Mouse (Mus musculus): Measurements from ENCODE around the gene B830017H08Rik. TPM values are rescaled to one million over a fixed set of nuclear protein-coding genes. Genes with fewer than 3 reads are reported as not detected.
A peak's percentile ranks its signal among the peaks of the same experiment; 100 is the strongest.

Gene B830017H08Rik
- polyA plus RNA-seq, 1 experiment = 6.2 TPM

- peak; percentile 81 for DNase-seq
- H3K27me3 ChIP-seq (replicated peaks; ENCODE audit: control insufficient read depth, insufficient read depth, low read length) = 0 out of 2 replicates have a peak, but pooled peaks cover under 1% of the 10 kb centered on the region
- H3K36me3 ChIP-seq (ENCODE audit: control insufficient read depth, insufficient read depth, low read length) = no peaks in the 10 kb centered on the region
- 52% methylated on average over 3 of the region's 3 CpGs for WGBS
- no peak for TF ChIP-seq CTCF (conservative IDR thresholded peaks at IDR 0.05; ENCODE audit: insufficient read depth, insufficient read length, low read depth, low read length)
- TF ChIP-seq POLR2A (IDR thresholded peaks at IDR 0.05; ENCODE audit: low read depth, low read length) = no peak
- no peak overlapping the region for H3K4me3 ChIP-seq (ENCODE audit: insufficient read depth, low read depth, low read length)
- no peak overlapping the region for H3K27ac ChIP-seq (ENCODE audit: insufficient read depth, low read depth, low read length)
- H3K4me1 ChIP-seq (ENCODE audit: control insufficient read depth, insufficient read depth, low read length) = 0 out of 2 replicates have a peak, but pooled peaks cover 4% of the 10 kb centered on the region
Observed at GRCm38 (mm10) chr16:17828867-17829266, 4.1 kb upstream of the B830017H08Rik start.

DNA sequence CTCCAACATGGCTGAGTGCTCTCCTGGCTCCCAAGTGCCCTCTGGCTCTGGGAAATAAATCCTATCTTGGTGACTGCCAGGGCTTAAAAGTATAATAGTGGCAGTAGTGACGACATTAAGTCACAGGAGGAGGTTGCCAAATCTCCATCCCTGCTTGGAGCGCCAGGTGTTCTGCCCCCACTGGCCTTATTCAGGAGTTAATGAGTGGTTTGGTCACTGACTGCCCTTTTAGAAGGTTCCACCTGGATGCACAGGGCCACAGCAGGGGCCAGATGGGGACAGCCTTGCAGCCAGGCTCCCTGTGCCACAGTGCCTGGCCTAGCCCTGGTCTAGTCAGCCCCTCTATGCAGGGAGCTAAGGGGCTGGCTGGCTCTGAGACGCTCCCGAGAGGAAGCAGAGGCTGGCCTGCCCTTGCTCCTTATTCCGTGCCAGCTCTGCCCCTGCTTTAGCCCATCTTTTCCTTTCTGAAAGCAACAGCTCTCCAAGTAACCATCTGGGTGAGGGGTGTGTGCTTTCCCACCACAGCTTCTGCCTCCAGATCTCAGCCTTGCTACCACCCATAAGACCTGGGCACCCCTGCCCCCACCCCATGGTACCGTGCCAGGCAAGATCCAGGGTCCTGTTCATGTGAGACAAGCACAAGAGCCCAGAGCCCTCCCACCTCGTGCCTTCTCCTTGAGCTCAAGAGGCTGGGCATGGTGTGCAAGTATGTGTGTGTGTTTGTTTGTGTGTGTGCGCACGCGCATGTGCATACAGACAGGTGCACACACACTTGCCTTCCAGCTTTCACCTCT lies 2.3 kb upstream of the B830017H08Rik start:
- H3K27me3 ChIP-seq (replicated peaks; ENCODE audit: control insufficient read depth, insufficient read depth, low read length) = 0 out of 2 replicates have a peak, but pooled peaks cover 1% of the 10 kb centered on the region
- peak; percentile 80 for DNase-seq
- WGBS = 64% methylated on average over 10 of the region's 10 CpGs

DNA sequence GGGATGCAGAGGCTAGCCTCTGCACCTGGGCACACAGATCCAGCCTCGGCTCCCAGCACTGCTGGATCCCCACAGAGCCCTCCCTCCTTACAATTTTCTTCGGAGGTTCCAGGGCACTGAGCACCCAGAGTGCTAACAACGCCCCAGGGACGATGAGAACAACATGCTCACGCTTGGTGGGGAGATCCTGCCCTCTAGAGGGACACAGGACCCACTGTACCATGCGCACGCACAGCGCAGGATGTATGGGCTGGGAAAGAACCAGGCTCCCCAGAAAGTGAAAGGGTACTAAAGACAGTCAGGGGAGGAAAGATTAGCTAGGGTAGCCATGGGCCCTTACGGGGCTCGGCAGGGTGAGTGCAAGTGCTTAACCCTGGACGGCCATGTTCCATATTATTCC lies 1.1 kb upstream of the B830017H08Rik start:
- H3K36me3 ChIP-seq (ENCODE audit: control insufficient read depth, insufficient read depth, low read length) = no peaks in the 10 kb centered on the region
- no peak overlapping the region for H3K4me3 ChIP-seq (ENCODE audit: insufficient read depth, low read depth, low read length)
- WGBS = 35% methylated on average over 11 of the region's 11 CpGs
- no peak for TF ChIP-seq POLR2A (IDR thresholded peaks at IDR 0.05; ENCODE audit: low read depth, low read length)
- no peak for TF ChIP-seq CTCF (conservative IDR thresholded peaks at IDR 0.05; ENCODE audit: insufficient read depth, insufficient read length, low read depth, low read length)
- 0 out of 2 replicates have a peak, but pooled peaks cover 4% of the 10 kb centered on the region for H3K4me1 ChIP-seq (ENCODE audit: control insufficient read depth, insufficient read depth, low read length)
- DNase-seq = no peak
- no peak overlapping the region for H3K27ac ChIP-seq (ENCODE audit: insufficient read depth, low read depth, low read length)
- H3K27me3 ChIP-seq (replicated peaks; ENCODE audit: control insufficient read depth, insufficient read depth, low read length) = 0 out of 2 replicates have a peak, but pooled peaks cover 1% of the 10 kb centered on the region

More for the DNA sequence above, 2.3 kb upstream of the B830017H08Rik start:
- Histone ChIP-seq H3K36me3 (ENCODE audit: control insufficient read depth, insufficient read depth, low read length) (no peaks in the 10 kb centered on the region), H3K4me1 (ENCODE audit: control insufficient read depth, insufficient read depth, low read length) (0 out of 2 replicates have a peak, but pooled peaks cover 4% of the 10 kb centered on the region), H3K4me3 (ENCODE audit: insufficient read depth, low read depth, low read length) (no peak overlapping the region), H3K27ac (ENCODE audit: insufficient read depth, low read depth, low read length) (no peak overlapping the region; the same call in 1 of the 2 replicates)
- TF ChIP-seq POLR2A (IDR thresholded peaks at IDR 0.05; ENCODE audit: low read depth, low read length) (no peak), CTCF (conservative IDR thresholded peaks at IDR 0.05; ENCODE audit: insufficient read depth, insufficient read length, low read depth, low read length) (no peak)

DNA sequence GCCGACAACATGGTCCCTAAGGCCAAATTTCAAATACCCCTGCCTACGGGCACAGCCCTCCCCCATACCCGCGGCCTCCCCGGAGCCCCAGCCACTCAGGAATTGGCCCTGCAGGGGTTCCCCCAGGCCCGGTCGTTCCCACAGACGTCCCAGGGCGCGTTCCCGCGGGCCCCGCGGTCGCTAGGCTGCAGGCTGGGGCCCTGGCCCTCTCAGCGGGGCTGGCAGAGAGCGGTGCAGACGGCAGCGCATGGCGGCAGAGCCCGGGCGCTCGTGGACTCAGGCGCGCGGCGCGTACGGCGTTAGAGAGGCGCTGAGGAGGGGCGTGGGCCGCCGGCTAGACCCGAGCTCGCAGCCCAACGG lies 380 bp downstream of the B830017H08Rik start:
- Histone ChIP-seq H3K4me1 (ENCODE audit: control insufficient read depth, insufficient read depth, low read length) (0 out of 2 replicates have a peak, but pooled peaks cover 4% of the 10 kb centered on the region), H3K27me3 (replicated peaks; ENCODE audit: control insufficient read depth, insufficient read depth, low read length) (0 out of 2 replicates have a peak, but pooled peaks cover 1% of the 10 kb centered on the region), H3K4me3 (ENCODE audit: insufficient read depth, low read depth, low read length) (peak overlapping the region; percentile 34; the same call in 1 of the 2 replicates), H3K27ac (ENCODE audit: insufficient read depth, low read depth, low read length) (no peak overlapping the region), H3K36me3 (ENCODE audit: control insufficient read depth, insufficient read depth, low read length) (no peaks in the 10 kb centered on the region)
- no peak for DNase-seq
- WGBS = 1% methylated on average over 37 of the region's 37 CpGs
- no peak for TF ChIP-seq CTCF (conservative IDR thresholded peaks at IDR 0.05; ENCODE audit: insufficient read depth, insufficient read length, low read depth, low read length)
- TF ChIP-seq POLR2A (IDR thresholded peaks at IDR 0.05; ENCODE audit: low read depth, low read length) = no peak

DNA sequence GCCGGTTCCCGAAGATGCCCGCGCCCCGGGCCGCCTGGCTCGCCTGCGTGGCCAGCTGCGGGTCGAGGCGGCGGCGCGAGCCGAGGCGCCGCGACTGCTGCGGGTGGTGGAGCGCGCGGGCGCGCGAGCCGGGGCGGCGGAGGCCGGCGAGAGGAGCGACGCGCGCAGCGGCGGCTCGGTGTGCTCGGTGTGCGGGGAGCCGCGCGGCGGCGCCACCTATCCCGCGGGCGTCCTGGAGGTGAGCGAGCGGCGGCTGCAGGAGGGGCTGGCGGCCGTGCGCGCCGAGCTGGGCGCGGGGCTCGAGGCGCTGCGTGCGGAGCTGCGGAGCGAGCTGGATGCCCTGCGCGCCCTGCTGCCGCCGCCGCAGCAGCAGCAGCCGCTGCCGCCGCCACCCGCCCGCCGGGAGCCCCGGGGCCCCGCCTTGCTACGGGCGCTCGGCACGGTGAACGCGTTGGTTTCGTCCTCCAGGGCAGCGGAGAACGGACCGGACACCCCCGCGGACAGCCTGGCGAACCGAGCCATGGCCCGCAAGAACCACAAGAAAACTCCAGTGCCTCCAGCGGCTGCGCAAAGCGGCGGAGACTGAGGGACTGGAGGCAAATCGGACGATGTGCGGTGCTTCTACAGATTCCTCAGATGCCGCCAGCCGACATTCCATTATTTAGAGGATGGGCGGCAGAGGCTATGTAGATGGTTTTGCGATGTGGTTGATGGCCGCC lies 919 bp downstream of the B830017H08Rik start:
- Histone ChIP-seq H3K27me3 (replicated peaks; ENCODE audit: control insufficient read depth, insufficient read depth, low read length) (0 out of 2 replicates have a peak, but pooled peaks cover 1% of the 10 kb centered on the region), H3K4me3 (ENCODE audit: insufficient read depth, low read depth, low read length) (peak overlapping the region; percentile 34; the same call in 1 of the 2 replicates)

GRCm38 (mm10) chr16:17834543-17834942 lies 1.6 kb downstream of the B830017H08Rik start:
- WGBS = 56% methylated on average over 7 of the region's 7 CpGs
- DNase-seq = no peak
- Histone ChIP-seq H3K4me3 (ENCODE audit: insufficient read depth, low read depth, low read length) (no peak overlapping the region), H3K36me3 (ENCODE audit: control insufficient read depth, insufficient read depth, low read length) (no peaks in the 10 kb centered on the region), H3K4me1 (ENCODE audit: control insufficient read depth, insufficient read depth, low read length) (0 out of 2 replicates have a peak, but pooled peaks cover 4% of the 10 kb centered on the region), H3K27ac (ENCODE audit: insufficient read depth, low read depth, low read length) (no peak overlapping the region), H3K27me3 (replicated peaks; ENCODE audit: control insufficient read depth, insufficient read depth, low read length) (0 out of 2 replicates have a peak, but pooled peaks cover 1% of the 10 kb centered on the region)
- no peak for TF ChIP-seq CTCF (conservative IDR thresholded peaks at IDR 0.05; ENCODE audit: insufficient read depth, insufficient read length, low read depth, low read length)
- TF ChIP-seq POLR2A (IDR thresholded peaks at IDR 0.05; ENCODE audit: low read depth, low read length) = no peak

More for the DNA sequence above, 919 bp downstream of the B830017H08Rik start:
- Histone ChIP-seq H3K36me3 (ENCODE audit: control insufficient read depth, insufficient read depth, low read length) (no peaks in the 10 kb centered on the region), H3K4me1 (ENCODE audit: control insufficient read depth, insufficient read depth, low read length) (0 out of 2 replicates have a peak, but pooled peaks cover 4% of the 10 kb centered on the region), H3K27ac (ENCODE audit: insufficient read depth, low read depth, low read length) (no peak overlapping the region)
- no peak for TF ChIP-seq POLR2A (IDR thresholded peaks at IDR 0.05; ENCODE audit: low read depth, low read length)
- no peak for TF ChIP-seq CTCF (conservative IDR thresholded peaks at IDR 0.05; ENCODE audit: insufficient read depth, insufficient read length, low read depth, low read length)
- no peak for DNase-seq
- WGBS = 5% methylated on average over 97 of the region's 103 CpGs

Measured in kidney, adult 2 months (tissue).